Mouse (Mus musculus) cerebellum, adult 2 months (tissue): ENCODE data around the gene Ube2v1.

Experiments
- CTCF ChIP-seq: fragments of 200-500 bp; IDR thresholded peaks from 2 replicates; pipeline ENCODE4 v1.5.1; 2011; ENCODE audit warnings: low read depth, mild to moderate bottlenecking, control low read depth, low read length, moderate library complexity, borderline replicate concordance; ENCODE audit not compliant: insufficient read depth
- POLR2A ChIP-seq: fragments of 200-500 bp; IDR thresholded peaks from 2 replicates; pipeline ENCODE4 v1.6.1; 2011; ENCODE audit warnings: low read length, control low read depth, borderline replicate concordance; ENCODE audit not compliant: insufficient read depth

DNA sequence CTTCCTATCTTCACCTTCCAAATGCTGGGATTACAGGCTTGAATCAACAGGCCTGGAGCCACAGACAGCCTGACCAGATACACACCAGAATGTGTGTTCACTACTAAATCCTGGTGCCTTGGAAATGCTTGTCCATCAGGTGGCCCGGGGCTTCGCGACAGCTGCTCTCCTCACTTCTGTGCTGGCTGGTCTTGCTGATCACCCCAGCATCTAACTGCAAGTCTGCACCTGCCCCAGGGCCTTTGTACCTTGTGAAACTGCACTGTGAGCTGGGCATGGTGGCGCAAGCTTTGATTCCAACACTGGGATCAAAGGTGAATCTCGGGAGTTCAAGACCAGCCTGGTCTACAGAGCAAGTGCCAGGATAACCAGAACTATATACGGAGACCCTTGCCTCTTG, 10.3 kb upstream of the Ube2v1 start:
- no peak for TF ChIP-seq CTCF
- TF ChIP-seq POLR2A: no peak
